22 mouse cellular contexts compared by ENCODE assay signal in genomic region chr9:37669115-37669514, GRCm38 (mm10). TPM values are rescaled to one million over a fixed set of nuclear protein-coding genes. Genes with fewer than 3 reads are reported as not detected.
DNase-seq lines count a peak whose midpoint lies in the region.
"Had no signal": no experiment of that assay in that cellular context is flagged by ENCODE, and none has a peak within 500 bp of the region (broad histone marks: within the 10 kb centered on the region; RNA-seq: fewer than 3 reads in every experiment).

Panx3 (minus strand) TSS chr9:37669235.

- DNase-seq in adrenal gland, adult 2 months, result peak; percentile 35
- DNase-seq in adrenal gland, adult 18-20 months (ENCODE audit: low spot score in 2 of 2), result no peak
- peak; percentile 18 for DNase-seq in urinary bladder, postnatal 14 days (ENCODE audit: low spot score)
- no peak for DNase-seq in urinary bladder, postnatal 4 days (ENCODE audit: low spot score in 2 of 2)
- peak; percentile 37 for DNase-seq in fibroblast of lung, adult 2 months (ENCODE audit: low read depth)
- no peak for DNase-seq in gastrocnemius, postnatal 10 days
- no peak for DNase-seq in cerebellum, adult 18-20 months
- no peak for DNase-seq in urinary bladder, postnatal 10 days (ENCODE audit: low spot score)
- DNase-seq: cerebellum, adult 11 months; cerebellum, postnatal 36 days; liver; liver, postnatal 0 days; lung, postnatal 14 days; thymus, postnatal 14 days had no signal

RNA-seq across cellular contexts. Expression of gene Panx3, which starts in this region (rescaled TPM):
- total RNA-seq in adrenal gland, adult 2 months (2021), result under 1 TPM in 1 of 2 experiments, not detected in 1; 0.20 TPM
- 0.10 and 0.46 TPM in 2 replicates for polyA plus RNA-seq in adrenal gland, adult 2 months (2012; rRNA removed)
- not detected for total RNA-seq in adrenal gland, adult 18-20 months (2021)
- 1 to 10 TPM in 1 of 2 experiments, not detected in 1; 3.3 TPM for total RNA-seq in gastrocnemius, postnatal 10 days (2021)
- total RNA-seq: monocyte, adult 5-6 weeks had no signal
- polyA plus RNA-seq: forebrain, embryonic 16.5 days; heart, postnatal 0 days; intestine, embryonic 15.5 days; kidney, embryonic 15.5 days; liver, postnatal 0 days; neural tube, embryonic 13.5 days; spleen, adult 2 months; stomach, embryonic 15.5 days had no signal

Comparison
In these comparisons a context has a peak if more than half of its experiments do, and no peak if none do; other contexts are left out.
1. DNase-seq: peak in urinary bladder, postnatal 14 days (single experiment) and fibroblast of lung, adult 2 months (single experiment); none in adrenal gland, adult 18-20 months (0 of 2), urinary bladder, postnatal 4 days (0 of 2), gastrocnemius, postnatal 10 days (single experiment), cerebellum, adult 18-20 months (0 of 2) and urinary bladder, postnatal 10 days (single experiment).
2. Peak in DNase-seq in adrenal gland, adult 2 months; RNA of the gene not detected or under 1 TPM.